Mouse (Mus musculus) thymus, postnatal 25 days (tissue): Measurements from ENCODE around the gene Raly.
A peak's percentile ranks its signal among the peaks of the same experiment; 100 is the strongest.

Source experiments
- DNase-seq: peaks from one replicate; pipeline ENCODE4 v3.0.0; 2022

Raly gene

DNA sequence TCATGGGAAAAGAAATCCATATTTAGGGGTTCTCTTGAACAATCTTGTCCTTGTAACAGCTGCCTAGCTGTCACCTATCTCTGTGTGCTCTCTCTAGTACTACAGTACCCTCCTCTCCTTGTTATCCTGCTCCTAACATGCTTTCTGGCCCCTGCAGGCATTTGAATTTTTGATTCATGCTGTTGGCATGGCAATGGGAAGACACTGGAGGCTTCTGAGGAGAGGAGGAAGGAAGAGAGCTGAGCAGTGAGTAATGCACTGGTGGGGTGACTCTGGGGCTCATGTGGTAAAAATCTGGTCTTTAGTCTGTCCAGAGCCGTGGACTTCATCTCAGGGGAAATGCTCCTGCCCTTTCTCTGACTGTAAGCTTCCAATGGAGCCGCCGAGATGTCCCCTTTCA, 5.6 kb upstream of the Raly start:
- no peak for DNase-seq

- DNase-seq: no peak
Observed at GRCm38 (mm10) chr2:154786187-154786586, 4.7 kb upstream of the Raly start.

GRCm38 (mm10) chr2:154786776-154787175, 4.1 kb upstream of the Raly start:
- DNase-seq: no peak

GRCm38 (mm10) chr2:154789381-154789780, 1.5 kb upstream of the Raly start:
- DNase-seq: no peak

DNA sequence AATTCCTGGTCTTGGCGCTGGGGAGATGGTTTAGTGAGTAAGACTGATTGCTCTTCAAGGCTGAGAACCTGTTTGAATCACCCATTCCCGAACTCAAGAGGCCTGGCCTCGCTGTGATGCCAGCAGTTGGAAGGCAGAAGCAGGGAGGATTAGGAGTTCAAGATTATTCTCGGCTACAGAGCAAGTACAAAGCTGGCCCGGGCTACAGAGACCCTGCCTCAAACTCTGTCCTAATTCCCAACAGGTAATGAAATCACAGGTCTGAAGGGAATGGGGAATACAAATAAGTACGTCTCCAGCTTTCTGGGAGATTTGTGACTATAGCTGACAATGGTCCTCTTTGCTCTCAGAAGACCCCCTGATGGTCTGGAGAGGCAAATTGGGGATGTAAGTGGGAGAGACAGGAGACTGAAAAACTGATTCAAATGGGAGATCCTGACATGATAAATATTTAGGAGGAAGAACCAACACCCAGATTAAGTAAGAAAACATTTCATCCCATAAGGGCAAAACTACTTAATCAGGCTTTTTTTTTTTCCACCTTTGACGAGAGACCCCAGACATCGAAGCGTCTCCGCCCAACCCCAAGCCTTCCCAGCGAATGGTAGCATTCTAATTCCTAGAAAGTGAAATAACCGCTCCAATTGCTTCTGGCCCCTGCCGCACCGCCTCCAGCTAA, 780 bp upstream of the Raly start:
- DNase-seq: no peak

DNA sequence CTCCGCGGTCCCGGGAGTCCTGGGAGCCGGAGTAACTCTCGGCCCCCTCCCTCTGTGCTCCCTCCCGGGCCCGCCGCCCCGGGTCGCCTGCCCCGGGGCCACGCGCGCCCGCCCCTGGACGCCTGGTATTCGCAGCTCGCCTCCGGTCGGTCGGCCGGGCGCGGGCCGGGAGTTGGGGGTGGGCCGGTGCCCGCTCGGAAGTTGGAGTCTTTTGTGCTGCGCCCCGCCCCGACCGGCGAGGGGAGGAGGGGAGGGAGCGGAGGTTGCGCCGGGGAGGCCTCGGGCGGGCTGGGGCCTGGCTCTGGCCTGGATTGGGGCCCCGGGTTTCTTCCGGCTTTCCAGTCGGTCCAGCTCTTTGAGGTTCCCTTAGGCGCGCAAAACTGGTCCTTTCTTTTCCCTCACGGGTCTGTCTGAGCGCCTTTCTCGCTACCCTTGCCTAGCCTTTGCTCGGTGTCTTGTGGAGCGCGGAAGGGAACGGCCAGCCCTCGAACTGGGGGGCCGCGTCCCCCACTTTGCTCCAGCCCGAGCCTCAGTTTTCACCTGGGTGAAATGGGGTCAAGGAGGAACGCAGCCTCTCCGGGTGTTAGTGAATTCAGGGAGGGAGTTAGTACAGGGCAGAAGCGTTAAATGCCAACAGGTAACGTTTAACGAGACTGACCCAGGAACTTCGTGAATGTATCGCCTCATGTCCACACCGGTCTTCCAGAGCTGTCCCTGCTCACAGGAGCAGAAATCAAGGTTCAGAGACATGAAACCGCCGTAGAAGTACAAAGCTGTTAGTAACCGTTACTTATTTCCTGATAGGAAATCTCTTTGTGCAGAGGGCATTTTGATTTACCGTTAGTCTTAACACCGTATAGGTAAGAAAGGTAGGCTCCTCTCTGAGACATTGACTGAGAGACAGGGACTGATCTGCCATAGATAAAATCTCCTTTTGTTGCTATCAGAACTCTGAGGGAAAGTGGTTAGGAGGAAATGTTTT, 1.1 kb downstream of the Raly start:
- peak; percentile 82 for DNase-seq

DNA sequence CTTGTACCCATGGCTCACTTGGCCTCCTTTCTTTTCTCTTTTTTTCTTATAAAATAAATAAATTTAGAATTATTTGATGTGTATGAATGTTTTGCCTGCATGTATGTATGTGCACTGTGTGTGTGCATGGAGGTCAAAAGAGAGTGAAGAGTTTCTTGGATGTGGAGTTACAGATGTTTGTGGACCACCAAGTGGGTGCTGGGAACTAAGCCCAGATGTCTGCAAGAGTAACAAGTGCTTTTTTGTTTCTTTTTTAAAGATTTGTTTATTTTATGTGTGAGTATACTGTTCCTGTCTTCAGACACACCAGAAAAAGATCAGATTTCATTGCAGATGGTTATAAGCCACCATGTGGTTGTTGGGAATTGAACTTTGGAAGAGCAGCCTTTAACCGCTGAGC, 12.5 kb downstream of the Raly start:
- DNase-seq: no peak

DNA sequence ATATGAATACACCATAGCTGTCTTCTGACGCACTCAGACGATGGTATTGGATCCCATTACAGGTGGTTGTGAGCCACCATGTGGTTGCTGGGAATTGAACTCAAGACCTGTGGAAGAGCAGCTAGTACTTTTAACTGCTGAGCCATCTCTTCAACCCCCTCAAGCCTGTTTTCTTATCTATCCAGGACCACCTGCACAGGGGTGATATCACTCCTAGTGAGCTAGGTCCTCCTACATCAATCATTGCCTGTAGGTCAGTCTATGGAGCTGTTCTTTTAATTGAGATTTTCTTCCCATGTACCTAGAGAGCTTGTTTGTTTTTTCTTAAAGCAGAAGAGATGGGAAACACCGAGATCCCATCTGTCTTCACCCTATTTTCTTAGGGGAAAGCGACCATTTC, 12.9 kb downstream of the Raly start:
- DNase-seq: no peak

- DNase-seq: no peak
Observed at GRCm38 (mm10) chr2:154807689-154808088, 16.8 kb downstream of the Raly start.

DNA sequence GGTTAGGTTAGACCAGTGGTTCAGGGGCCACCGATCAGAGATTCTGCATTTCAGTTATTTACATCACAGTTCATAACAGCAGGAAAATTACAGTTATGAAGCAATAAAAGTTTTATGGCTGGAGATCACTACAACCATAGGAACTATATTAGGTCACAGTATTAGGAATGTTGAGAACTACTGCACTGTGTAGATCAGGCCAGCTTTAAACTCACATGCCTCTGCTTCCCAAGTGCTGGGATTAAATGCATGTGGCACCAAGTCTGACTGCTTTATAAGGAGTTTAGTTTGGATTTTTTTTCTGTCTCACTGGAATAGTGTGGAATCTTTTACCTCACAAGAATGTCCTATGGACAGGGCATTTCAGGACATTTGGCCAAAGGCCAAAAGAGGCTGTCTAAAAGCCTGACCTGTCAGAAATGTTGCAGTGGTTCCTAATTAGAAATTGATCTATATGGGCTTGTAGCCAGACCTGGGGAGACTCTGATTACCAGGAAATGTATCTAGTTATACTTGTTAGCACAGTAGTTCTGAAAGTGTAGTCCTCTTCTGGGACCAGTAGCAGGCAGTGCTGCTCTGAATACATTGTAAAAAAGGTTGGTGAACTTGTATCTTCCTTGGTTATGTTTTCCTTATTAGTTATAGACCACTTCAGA, 18.3 kb downstream of the Raly start:
- no peak for DNase-seq

DNA sequence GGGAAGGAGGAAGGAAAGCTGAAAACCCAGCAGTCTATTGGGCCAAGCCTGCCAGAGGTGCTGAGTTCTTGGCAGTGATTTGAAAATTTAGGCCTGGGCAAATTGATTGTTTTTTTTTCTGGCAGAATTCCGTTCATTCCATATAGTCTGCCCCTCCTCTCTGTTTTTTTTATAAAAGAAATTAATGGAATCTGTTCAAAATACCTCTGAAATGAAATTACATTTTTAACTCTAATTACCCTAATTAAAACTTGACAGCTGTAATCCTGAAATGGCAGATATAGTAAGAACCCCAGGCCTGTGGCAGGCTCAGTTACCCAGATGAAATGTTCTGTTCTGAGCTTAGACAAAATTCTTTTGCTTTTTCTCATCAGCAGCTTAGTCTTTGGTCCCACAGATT, 19.9 kb downstream of the Raly start:
- no peak for DNase-seq

GRCm38 (mm10) chr2:154813426-154813825, 22.5 kb downstream of the Raly start:
- no peak for DNase-seq

GRCm38 (mm10) chr2:154817089-154817488, 26.2 kb downstream of the Raly start:
- no peak for DNase-seq

DNA sequence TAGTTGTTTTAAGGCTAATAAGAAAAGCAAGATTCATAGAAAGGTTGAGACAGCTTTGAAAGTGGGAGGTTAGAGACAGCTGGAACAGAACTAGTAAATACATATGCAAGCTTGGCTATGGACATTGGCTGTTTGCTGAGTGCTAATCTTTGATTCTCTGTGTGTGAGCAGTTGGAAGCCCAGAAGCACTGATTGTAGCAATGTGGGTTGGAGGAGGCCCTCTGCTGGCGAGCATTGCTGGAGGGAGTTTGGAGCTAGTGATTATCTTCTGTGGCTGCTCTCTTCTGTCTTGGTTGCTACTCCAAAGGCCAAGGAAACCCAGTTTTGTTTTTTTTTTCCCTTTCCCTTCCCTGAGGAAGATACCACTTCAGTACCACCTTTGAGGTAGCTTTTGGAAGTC, 26.9 kb downstream of the Raly start:
- peak; percentile 28 for DNase-seq

GRCm38 (mm10) chr2:154818599-154818998, 27.7 kb downstream of the Raly start:
- no peak for DNase-seq

DNA sequence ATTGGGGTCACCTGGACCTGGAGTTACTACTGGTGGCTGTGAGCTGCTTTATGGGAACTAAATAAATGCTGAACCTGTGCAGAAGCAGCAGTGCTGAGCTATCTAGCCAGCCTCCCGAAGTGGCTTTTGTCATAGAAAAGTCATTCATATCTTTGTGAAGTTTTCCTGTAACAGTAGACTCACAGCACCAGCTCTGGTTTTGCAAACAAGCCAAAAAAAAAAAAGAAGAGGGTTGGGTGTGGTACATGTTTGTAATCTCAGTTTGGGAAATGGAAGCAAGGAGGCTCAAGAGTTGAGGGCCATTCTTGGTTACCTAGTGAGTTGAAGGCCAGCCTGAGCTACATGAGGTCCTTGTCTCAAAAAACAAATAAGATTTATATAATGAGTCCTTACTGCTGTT, 29.4 kb downstream of the Raly start:
- DNase-seq: no peak

GRCm38 (mm10) chr2:154826054-154826538, 35.2 kb downstream of the Raly start:
- DNase-seq: no peak

- DNase-seq: no peak
Observed at GRCm38 (mm10) chr2:154827521-154827920, 36.6 kb downstream of the Raly start.

DNA sequence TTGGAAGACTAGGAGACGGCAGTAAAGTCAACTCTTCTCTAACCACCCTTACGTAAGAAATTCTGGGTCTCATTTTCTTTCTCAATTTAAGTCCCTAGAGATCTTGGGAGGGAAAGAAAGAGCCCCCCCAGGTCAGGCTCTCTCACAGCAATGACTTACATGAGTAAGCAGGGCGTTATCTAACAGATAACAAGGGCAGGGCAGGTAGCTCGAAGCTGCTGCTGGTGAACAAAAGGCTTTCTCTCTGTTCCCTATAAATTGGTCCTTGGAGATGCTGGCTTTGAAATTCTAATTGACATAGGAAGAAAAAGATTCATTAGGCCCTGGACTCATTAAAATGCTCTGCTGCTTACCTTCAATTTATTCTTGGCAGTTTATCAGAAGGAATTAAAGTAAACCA, 41.6 kb downstream of the Raly start:
- no peak for DNase-seq

- DNase-seq: no peak
Observed at GRCm38 (mm10) chr2:154834149-154834865, 43.4 kb downstream of the Raly start.

- DNase-seq: no peak
Observed at GRCm38 (mm10) chr2:154836537-154836936, 45.6 kb downstream of the Raly start.

DNA sequence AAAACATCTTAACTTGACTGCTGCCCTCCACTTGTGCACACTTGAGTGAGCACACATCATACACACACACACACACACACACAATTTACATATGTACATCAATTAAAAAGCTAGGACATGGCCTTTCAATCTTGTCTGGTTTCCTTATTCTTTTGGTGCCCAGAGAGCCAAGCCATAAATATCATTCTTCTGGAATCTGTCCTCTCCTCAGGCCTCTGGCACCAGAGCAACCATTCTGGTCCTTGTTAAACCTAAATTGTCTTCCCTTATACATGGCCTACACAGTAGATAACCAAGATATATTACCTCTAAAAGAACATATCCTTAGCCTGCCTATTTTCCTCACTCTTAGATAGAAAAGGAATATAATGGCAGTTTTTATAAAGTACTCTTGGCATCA, 57.2 kb downstream of the Raly start:
- no peak for DNase-seq

DNA sequence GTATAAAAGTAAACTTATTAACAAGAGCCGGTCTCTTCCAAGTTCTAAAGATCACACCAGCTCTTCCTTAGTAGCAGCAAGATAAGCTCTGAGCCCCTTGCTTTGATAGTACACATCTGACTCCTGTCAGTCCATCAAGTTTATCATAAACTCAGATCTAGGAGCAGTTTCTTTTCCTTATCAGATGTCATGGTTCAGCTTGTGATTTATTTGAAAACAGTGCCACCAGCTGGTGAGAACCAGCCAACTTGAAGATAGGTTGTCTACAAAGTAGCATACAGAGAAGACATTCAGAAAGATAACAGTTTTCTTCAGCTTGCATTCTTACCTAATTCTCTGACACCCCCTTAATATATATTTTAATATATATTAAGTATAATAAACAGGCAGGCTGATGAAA, 64.5 kb downstream of the Raly start:
- peak; percentile 66 for DNase-seq
